Mouse (Mus musculus) neural tube, embryonic 10.5 days (tissue): Measurements from ENCODE around the gene Magi2.

Source experiments
- DNase-seq: peaks from one replicate; pipeline ENCODE4 v3.0.0-alpha.2; 2017; ENCODE audit warnings: low spot score; ENCODE audit errors: extremely low spot score

Gene Magi2

GRCm38 (mm10) chr5:20637300-20637989, 1410.6 kb downstream of the Magi2 start:
- no peak for DNase-seq

GRCm38 (mm10) chr5:20642196-20642595, 1415.4 kb downstream of the Magi2 start:
- DNase-seq: no peak

GRCm38 (mm10) chr5:20643741-20644140, 1416.9 kb downstream of the Magi2 start:
- DNase-seq: no peak

GRCm38 (mm10) chr5:20646947-20647346, 1420.1 kb downstream of the Magi2 start:
- no peak for DNase-seq

- no peak for DNase-seq
These were observed 1426.8 kb downstream of the Magi2 start for GRCm38 (mm10) chr5:20653425-20654185.

GRCm38 (mm10) chr5:20654766-20655472, 1428.1 kb downstream of the Magi2 start:
- no peak for DNase-seq

GRCm38 (mm10) chr5:20657056-20657455, 1430.2 kb downstream of the Magi2 start:
- DNase-seq: no peak

GRCm38 (mm10) chr5:20667601-20668000, 1440.8 kb downstream of the Magi2 start:
- DNase-seq: no peak

- DNase-seq: no peak
These were observed 1442.0 kb downstream of the Magi2 start for GRCm38 (mm10) chr5:20668736-20669355.

- DNase-seq: no peak
These were observed 1442.6 kb downstream of the Magi2 start for GRCm38 (mm10) chr5:20669456-20669855.

- no peak for DNase-seq
These were observed 1445.0 kb downstream of the Magi2 start for GRCm38 (mm10) chr5:20671826-20672225.

- DNase-seq: no peak
These were observed 1447.7 kb downstream of the Magi2 start for GRCm38 (mm10) chr5:20674523-20674922.

- no peak for DNase-seq
These were observed 1448.4 kb downstream of the Magi2 start for GRCm38 (mm10) chr5:20675163-20675665.

- DNase-seq: no peak
These were observed 1449.5 kb downstream of the Magi2 start for GRCm38 (mm10) chr5:20676193-20676871.

GRCm38 (mm10) chr5:20677246-20677645, 1450.4 kb downstream of the Magi2 start:
- no peak for DNase-seq

GRCm38 (mm10) chr5:20678573-20678972, 1451.7 kb downstream of the Magi2 start:
- no peak for DNase-seq

- no peak for DNase-seq
These were observed 1453.1 kb downstream of the Magi2 start for GRCm38 (mm10) chr5:20679920-20680319.

- DNase-seq: no peak
These were observed 1454.1 kb downstream of the Magi2 start for GRCm38 (mm10) chr5:20680833-20681530.

- DNase-seq: no peak
These were observed 1454.8 kb downstream of the Magi2 start for GRCm38 (mm10) chr5:20681660-20682059.

GRCm38 (mm10) chr5:20682208-20682607, 1455.4 kb downstream of the Magi2 start:
- no peak for DNase-seq
